In the genomic region with DNA sequence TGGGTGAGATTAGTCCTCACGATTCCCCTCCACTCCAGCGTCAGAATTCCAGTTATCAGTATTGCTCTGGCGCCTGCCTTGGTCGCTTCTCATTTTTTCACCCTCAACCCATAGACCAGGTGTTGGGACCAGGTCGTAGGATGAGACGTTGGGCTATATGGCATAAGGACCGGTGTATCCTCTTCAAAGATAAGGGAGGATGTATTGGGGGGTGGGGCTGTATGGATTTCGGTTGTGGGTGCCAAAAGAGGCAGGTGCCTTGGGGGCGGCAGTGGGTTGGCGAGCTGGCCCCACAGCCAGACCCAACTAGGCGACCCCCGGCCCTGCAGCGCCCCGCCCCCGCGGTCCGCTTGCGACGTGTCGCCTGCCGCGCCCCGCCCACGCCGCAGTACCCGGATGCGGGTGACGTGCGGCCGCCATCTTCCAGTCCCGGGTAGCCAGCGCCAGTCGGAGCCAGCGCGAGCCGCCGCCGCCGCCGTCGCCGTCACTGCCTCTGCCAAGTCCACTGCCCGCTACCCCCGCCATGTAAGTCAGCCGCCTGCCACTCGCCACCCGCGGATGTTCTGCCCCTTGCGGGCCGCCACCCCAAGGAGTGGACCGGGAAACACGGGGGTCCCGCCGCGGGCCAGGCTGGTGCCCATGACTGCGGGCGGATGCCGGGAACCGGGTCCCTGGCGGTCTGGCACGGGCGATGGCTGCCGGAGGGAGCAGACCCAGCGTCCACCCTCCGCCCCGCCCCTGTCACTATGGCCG, we compare ENCODE assay signal across 8 mouse cellular contexts. TPM values are rescaled to one million over a fixed set of nuclear protein-coding genes. Genes with fewer than 3 reads are reported as not detected.
DNase-seq lines count a peak whose midpoint lies in the region; ATAC-seq lines count a peak whose summit lies in the region.

A gene (plus strand): TSS at position 388 of the 753 bp plus-strand sequence.

- WGBS in hindbrain, embryonic 12.5 days: 1% methylated on average over 66 of the region's 67 CpGs

- peak within 1 kb of the TSS; percentile 95 for H3K27ac ChIP-seq in hindbrain, embryonic 12.5 days

- H3K9me3 ChIP-seq in hindbrain, embryonic 12.5 days (replicated peaks): no peaks in the 10 kb centered on the region

- H3K9ac ChIP-seq in hindbrain, embryonic 12.5 days: peak within 1 kb of the TSS; percentile 99

- H3K36me3 ChIP-seq in hindbrain, embryonic 12.5 days: peaks cover 24% of the 10 kb centered on the region; the same call in 1 of the 2 replicates

- H3K4me1 ChIP-seq in hindbrain, embryonic 12.5 days: peaks cover 30% of the 10 kb centered on the region

- peak within 1 kb of the TSS; percentile 98 for H3K4me3 ChIP-seq in hindbrain, embryonic 12.5 days

- DNase-seq in MN1 (ENCODE audit: low spot score): peak; percentile 92
- DNase-seq in cerebellum, postnatal 10 days: peak; percentile 99
- peak; percentile 85 to 90 for DNase-seq in frontal cortex, postnatal 14 days (ENCODE audit: low spot score in 2 of 2)
- DNase-seq in layer of hippocampus, postnatal 36 days: peak; percentile 90 to 91
- peak; percentile 93 for DNase-seq in lung, postnatal 36 days
- peak; percentile 93 for DNase-seq in retina, embryonic 14.5 days (ENCODE audit: low spot score)
- DNase-seq in thymus, postnatal 4 days: peak; percentile 96

- H3K4me2 ChIP-seq in hindbrain, embryonic 12.5 days (replicated peaks): peak within 1 kb of the TSS; percentile 84

- ATAC-seq in hindbrain, embryonic 12.5 days (ENCODE audit: low FRiP score): peak; percentile 77

- no peaks in the 10 kb centered on the region for H3K27me3 ChIP-seq in hindbrain, embryonic 12.5 days

RNA-seq across cellular contexts. Expression of the gene that starts here (rescaled TPM):
- 140 and 159 TPM in 2 replicates for polyA plus RNA-seq in hindbrain, embryonic 12.5 days (2016; fragmentation: Nextera tagmentation; extraction: Ambion mirVana)
- total RNA-seq in layer of hippocampus, postnatal 36 days (2021): 100 to 1,000 TPM; 962 to 984 TPM

Comparison
In these comparisons a context has a peak if more than half of its experiments do, and no peak if none do; other contexts are left out.
1. Peak in every context shown above with its lines: DNase-seq, ATAC-seq, H3K4me3 ChIP-seq and H3K27ac ChIP-seq.